Mouse (Mus musculus): Measurements from ENCODE around the gene Abcb9. TPM values are rescaled to one million over a fixed set of nuclear protein-coding genes. Genes with fewer than 3 reads are reported as not detected.
A peak's percentile ranks its signal among the peaks of the same experiment; 100 is the strongest.

Gene Abcb9
- polyA plus RNA-seq, 1 experiment from 2014 or later, result 0.89 TPM

DNA sequence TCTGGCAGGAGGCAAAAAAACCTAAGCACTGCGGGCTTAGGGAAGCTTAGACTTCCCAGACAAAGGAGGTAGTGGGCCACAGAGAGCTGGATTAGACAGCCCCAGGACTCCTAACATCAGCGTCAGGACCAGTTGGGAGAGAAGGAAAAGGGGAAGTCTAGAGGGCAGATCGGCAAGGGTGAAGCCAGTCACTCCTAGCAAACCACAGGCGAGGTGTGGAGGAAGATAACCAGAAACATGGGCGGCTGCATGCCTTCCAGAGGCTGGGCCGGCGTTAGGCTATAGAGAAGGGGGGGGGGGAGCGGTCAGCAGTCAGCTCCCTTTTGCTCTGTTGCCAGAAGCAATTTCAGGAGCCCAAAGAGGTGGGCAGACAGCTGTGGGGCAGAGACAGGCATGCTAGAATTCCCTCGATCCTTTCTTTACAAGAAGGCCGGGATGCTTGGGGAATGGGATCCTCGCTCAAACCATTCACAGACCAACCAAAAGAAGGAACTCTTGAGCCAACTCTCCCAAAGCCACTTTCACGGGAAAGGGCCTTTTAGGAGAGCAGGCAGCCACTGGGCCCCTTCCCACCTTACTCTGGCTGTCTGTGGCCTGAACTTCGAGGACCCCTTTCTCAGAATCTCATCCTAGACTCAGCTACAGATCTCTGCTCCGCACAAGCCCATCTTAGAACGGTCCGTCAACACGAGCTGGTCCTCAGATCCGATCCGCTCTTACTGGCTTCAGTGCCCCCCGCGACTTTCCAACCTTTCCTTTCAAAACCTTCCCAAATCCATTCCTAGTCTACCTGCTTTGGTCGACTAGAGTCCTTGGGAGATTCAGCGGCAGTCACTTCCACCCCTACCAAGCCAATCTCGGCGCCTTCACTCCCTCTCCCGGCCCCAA, 64.3 kb downstream of the Abcb9 start:
- DNase-seq (ENCODE audit: low spot score), result peak; percentile 92
- no peaks in the 10 kb centered on the region for H3K27me3 ChIP-seq (ENCODE audit: insufficient read depth, poor library complexity, severe bottlenecking)
- 1% methylated on average over 25 of the region's 26 CpGs for WGBS
- peak overlapping the region; percentile 98 for H3K4me3 ChIP-seq
- peaks cover 56% of the 10 kb centered on the region for H3K4me1 ChIP-seq
- H3K36me3 ChIP-seq, result peaks cover 12% of the 10 kb centered on the region
- peak overlapping the region; percentile 99 for H3K27ac ChIP-seq
- H3K9me3 ChIP-seq, result no peaks in the 10 kb centered on the region

DNA sequence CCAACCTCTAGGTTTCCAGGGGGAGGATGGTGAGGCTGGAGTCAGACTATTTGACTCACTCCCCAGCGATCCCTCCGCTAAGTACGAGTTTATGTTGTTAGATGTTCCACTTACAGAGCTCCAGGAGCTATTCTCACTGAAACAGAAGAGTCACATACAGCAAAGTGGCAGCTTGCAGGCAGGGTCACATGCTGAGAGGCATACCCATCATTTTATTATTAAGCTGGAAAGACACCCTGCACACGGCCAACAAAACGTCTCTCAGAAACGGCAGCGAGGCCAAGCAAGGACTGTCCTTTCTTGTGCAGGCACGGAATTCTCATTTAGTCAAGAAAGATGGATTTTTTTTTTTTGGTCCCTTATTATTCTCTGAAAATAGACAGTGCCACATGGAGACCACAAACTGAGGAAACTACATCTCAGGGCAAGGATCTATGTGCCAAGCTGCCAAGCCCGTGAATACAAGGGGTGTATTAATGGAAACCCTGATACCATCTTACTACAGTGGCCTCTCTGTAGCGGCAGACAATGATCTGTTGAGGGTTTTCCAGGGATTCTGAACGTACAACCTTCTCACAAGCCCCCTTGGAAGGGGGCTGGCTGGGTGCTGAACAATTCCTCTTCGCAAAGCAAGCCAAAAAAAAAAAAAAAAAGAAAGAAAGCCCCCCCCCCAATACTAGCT, 65.1 kb downstream of the Abcb9 start:
- Histone ChIP-seq H3K36me3 (peaks cover 18% of the 10 kb centered on the region), H3K4me1 (peaks cover 62% of the 10 kb centered on the region), H3K27me3 (ENCODE audit: insufficient read depth, poor library complexity, severe bottlenecking) (no peaks in the 10 kb centered on the region), H3K9me3 (no peaks in the 10 kb centered on the region), H3K27ac (peak overlapping the region; percentile 99), H3K4me3 (peak overlapping the region; percentile 98)
- 45% methylated on average over 12 of the region's 12 CpGs for WGBS
- DNase-seq (ENCODE audit: low spot score), result no peak

DNA sequence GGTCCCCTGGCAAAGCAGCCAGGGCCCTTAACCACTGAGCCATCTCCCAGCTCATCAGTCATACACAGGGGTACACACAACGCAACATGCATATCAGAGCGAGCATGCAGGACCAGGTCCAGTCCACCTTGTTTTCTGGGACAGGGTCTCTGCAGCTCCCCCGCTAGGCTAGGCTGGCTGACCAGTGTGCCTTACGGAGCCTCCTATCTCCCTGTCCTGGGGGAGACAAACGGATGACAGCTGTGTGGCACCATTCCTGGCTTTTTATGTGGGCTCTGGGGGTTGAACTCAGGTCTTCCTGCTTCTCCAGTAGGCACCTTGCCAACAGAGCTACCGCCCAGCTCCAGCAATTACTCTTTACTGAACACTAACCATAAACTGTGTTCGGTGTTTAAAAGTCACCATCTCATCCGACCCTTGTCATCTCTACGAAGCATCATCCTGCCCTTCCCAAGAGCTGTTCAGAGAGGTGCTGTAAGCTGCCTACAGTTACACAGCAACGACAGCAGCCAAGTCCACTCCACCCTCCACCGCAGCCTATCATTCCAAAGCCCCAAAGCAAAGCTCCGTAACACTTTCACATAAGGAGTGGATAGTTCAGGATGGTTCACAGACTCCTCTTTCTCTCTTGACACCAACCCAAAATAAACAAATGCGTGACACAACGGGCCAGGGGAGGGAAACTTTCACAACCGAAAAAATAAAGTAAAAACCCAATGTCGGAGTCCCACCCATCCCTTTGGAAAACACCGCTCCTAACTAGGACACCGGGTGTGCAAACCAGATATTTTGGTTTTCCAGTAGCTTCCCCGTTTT, 66.2 kb downstream of the Abcb9 start:
- Histone ChIP-seq H3K4me1 (peaks cover 69% of the 10 kb centered on the region), H3K27me3 (ENCODE audit: insufficient read depth, poor library complexity, severe bottlenecking) (no peaks in the 10 kb centered on the region), H3K36me3 (peaks cover 18% of the 10 kb centered on the region), H3K9me3 (no peaks in the 10 kb centered on the region), H3K4me3 (peak overlapping the region; percentile 98), H3K27ac (0 out of 2 replicates have a peak overlapping the region, but pooled peaks have one; percentile 86)
- no peak for DNase-seq (ENCODE audit: low spot score)
- WGBS, result 81% methylated on average over 19 of the region's 19 CpGs

DNA sequence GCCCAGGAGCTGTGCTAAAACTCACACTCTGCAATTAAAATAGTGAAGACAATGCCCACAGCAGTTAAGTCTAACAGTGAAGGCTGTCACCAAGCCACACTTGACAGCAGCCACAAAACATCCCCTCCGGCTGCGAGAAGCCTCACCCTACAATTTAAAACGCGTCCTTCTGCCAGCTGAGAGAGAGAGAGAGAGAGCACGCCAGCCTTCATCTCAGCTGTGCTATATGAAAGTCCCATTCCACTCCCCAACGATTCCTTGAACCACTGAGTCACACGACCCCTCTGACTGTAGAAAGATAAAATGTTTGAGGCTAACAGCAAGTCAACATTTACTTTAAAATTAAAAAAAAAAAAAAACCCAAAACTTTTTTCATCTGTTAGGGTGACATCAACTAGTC, 66.9 kb downstream of the Abcb9 start:
- H3K27ac ChIP-seq, result peak overlapping the region; percentile 86

DNA sequence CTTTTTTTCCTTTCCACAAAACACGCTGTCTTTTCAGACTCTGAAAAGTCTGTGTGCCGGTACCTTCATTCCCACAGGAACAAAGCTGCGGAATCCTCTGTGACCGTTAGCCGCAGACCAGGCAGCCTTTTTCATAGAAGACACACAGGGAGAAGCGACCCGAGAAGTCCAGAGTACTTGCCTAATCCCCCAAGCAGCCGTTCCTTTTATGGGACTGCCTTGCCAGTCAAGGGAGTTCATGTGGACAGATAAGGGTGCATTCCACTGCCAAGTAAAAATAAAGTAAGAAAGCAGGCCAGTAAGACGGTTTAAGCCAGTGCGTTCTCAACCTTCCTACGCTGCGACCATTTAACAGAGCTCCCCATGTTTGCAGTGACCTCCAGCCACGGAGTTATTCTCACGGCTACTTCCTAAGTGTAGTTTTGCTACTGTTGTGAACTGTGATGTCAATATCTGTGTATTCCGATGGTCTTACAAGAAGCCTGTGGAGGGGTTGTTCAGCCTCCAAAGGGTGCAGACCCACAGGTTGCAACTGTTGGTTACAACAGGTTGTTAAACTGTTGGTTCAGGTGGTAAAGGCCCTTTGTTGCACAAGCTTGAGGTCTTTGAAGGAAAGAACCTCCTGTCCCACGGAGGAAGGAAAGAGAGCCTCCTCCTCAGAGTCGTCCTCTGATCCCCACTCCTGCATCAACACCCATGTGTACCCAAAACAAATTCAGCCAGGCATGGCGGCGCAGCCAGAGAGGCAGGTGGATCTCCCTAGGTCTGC, 67.7 kb downstream of the Abcb9 start:
- Histone ChIP-seq H3K27me3 (ENCODE audit: insufficient read depth, poor library complexity, severe bottlenecking) (no peaks in the 10 kb centered on the region), H3K9me3 (no peaks in the 10 kb centered on the region), H3K27ac (peak overlapping the region; percentile 86), H3K4me1 (peaks cover 84% of the 10 kb centered on the region), H3K36me3 (peaks cover 18% of the 10 kb centered on the region), H3K4me3 (peak overlapping the region; percentile 38)
- DNase-seq (ENCODE audit: low spot score), result no peak
- 41% methylated on average over 19 of the region's 19 CpGs for WGBS

More for the DNA sequence above, 66.9 kb downstream of the Abcb9 start:
- peaks cover 76% of the 10 kb centered on the region for H3K4me1 ChIP-seq
- WGBS, result 53% methylated on average over 7 of the region's 7 CpGs
- no peak for DNase-seq (ENCODE audit: low spot score)
- H3K4me3 ChIP-seq, result peak overlapping the region; percentile 38; the same call in 1 of the 2 replicates
- H3K9me3 ChIP-seq, result no peaks in the 10 kb centered on the region
- H3K27me3 ChIP-seq (ENCODE audit: insufficient read depth, poor library complexity, severe bottlenecking), result no peaks in the 10 kb centered on the region
- peaks cover 18% of the 10 kb centered on the region for H3K36me3 ChIP-seq

DNA sequence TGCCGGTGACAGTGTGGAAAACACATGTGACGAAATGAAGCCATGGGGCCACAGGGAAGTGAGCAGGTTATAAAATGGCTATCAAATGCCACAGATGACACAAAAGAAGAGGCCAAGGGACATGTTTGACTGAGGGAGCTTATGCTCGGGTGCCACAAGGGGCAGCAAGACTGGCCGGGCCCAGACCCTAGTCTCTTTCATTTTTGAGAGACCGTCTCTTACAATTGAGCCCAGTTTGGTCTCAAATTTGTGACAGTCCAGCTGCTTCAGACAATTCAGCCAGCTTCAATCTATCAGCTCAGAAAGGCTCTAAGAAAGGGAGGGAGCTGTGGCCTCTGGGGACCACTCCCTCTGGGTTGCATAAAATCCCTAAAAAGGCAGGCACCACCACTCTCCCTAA, 69.0 kb downstream of the Abcb9 start:
- DNase-seq (ENCODE audit: low spot score), result no peak
- Histone ChIP-seq H3K27me3 (ENCODE audit: insufficient read depth, poor library complexity, severe bottlenecking) (no peaks in the 10 kb centered on the region), H3K36me3 (peaks cover 25% of the 10 kb centered on the region), H3K27ac (peak overlapping the region; percentile 76), H3K4me1 (peaks cover 94% of the 10 kb centered on the region), H3K9me3 (no peaks in the 10 kb centered on the region), H3K4me3 (peak overlapping the region; percentile 22)
- WGBS, result 85% methylated on average over 5 of the region's 5 CpGs

DNA sequence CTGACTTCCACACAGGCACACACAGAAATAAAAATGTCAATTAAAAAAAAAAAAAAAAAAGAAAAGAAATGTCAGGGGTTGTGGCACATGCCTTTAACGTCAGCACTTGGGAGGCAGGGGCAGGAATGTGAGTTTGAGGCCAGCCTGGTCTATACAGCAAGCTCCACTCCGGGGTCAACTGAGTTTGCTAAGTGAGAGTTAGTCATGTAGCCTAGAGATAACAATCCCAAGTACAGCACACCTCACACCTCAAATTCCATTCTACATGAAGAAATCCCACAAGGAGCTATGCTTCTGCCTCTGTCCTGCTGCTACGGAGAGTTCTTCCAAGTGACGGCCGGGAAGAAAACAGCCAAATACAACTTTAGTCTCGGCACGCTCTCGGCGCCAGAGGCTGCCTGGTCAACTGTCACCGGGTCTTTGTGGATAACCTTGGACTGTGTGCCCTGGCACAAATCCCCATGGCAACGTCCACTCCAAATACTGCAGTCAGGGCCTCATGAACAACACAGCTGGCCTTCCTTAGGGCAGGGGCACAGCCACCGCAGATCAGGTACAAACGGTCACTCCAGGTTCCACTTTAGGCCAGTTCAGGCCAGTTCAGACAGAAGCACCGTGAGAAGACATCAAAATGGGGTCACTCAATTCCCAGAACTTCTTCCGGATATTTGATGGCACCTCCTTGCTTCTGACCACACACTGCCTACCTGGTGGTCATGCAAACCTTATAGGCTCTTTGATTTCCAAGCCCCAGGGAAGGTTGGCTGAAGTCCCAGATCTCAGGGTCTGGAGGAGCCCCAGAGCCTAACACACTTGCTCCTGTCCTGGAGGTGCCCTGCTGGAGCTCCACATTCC, 69.8 kb downstream of the Abcb9 start:
- WGBS, result 70% methylated on average over 15 of the region's 15 CpGs
- H3K9me3 ChIP-seq, result no peaks in the 10 kb centered on the region
- DNase-seq (ENCODE audit: low spot score), result no peak
- no peaks in the 10 kb centered on the region for H3K27me3 ChIP-seq (ENCODE audit: insufficient read depth, poor library complexity, severe bottlenecking)
- peak overlapping the region; percentile 78 for H3K27ac ChIP-seq
- H3K36me3 ChIP-seq, result peaks cover 33% of the 10 kb centered on the region
- peak overlapping the region; percentile 22 for H3K4me3 ChIP-seq
- H3K4me1 ChIP-seq, result peaks cover 95% of the 10 kb centered on the region

DNA sequence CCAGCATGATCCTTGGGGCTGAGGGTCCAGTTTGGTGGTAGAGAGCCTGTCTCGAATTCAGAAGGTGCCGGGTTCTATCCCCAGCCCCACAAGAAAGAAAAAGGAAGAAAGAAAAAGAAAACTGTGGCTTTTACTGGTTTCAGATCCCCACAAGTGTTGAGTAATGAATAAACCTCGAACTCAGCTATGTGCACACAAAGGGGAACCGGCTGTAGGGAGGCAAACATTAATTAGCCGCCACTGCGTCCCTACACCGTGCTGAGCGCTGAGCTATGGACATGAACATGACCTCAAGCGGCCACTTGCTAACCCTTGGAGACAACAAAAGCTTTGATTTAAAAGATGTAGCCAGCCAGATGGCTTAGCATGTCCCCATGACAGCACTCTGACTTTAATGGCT, 70.5 kb downstream of the Abcb9 start:
- Histone ChIP-seq H3K36me3 (peaks cover 33% of the 10 kb centered on the region), H3K9me3 (no peaks in the 10 kb centered on the region), H3K4me3 (no peak overlapping the region), H3K27me3 (ENCODE audit: insufficient read depth, poor library complexity, severe bottlenecking) (no peaks in the 10 kb centered on the region), H3K4me1 (peaks cover 97% of the 10 kb centered on the region), H3K27ac (peak overlapping the region; percentile 78)
- DNase-seq (ENCODE audit: low spot score), result no peak
- 87% methylated on average over 9 of the region's 9 CpGs for WGBS

DNA sequence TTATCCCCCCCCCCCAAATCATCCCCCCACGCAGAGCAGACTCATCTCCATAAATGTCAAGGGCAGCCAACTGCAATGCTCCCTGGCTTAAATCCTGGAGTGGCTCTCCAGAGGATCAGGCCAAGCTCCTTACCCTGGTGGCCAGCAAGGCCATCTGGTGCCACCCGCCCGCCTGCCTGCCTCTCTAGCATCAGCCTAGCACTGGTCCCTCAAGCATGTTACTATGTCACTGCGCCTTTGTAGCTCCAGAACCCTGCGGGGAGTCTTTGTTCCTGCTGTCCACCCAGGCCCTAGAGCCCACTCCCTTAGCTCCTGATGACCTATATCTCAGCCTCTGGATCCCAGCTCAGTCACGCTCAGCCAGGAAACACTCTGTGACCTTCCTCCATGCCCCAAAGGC, 70.9 kb downstream of the Abcb9 start:
- H3K4me1 ChIP-seq, result peaks cover 97% of the 10 kb centered on the region
- H3K27me3 ChIP-seq (ENCODE audit: insufficient read depth, poor library complexity, severe bottlenecking), result no peaks in the 10 kb centered on the region
- no peak overlapping the region for H3K4me3 ChIP-seq
- peaks cover 33% of the 10 kb centered on the region for H3K36me3 ChIP-seq
- peak overlapping the region; percentile 78 for H3K27ac ChIP-seq
- no peaks in the 10 kb centered on the region for H3K9me3 ChIP-seq
- WGBS, result 71% methylated on average over 6 of the region's 6 CpGs
- no peak for DNase-seq (ENCODE audit: low spot score)

DNA sequence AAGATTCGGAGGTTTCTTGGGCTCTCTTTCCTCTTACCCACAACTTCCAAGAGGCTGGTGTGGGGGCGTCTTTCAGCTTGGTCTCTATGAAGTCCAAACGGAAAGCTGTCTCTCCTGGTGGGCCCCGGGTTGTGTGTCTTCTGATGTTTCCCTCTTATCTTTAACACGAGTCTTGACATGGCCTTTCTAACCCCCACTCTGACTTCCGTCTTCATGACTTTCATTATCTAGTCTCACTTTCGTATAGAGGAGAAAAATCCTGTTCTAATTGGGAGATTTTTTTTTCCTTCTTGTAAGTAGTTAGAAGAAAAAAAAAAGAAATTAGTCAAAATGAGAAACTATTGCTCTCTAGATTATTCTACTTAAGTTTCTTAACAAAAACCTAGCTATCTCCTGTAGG, 73.2 kb downstream of the Abcb9 start:
- H3K4me1 ChIP-seq, result peaks cover 97% of the 10 kb centered on the region
- peaks cover 28% of the 10 kb centered on the region for H3K36me3 ChIP-seq
- no peak for DNase-seq (ENCODE audit: low spot score)
- no peaks in the 10 kb centered on the region for H3K27me3 ChIP-seq (ENCODE audit: insufficient read depth, poor library complexity, severe bottlenecking)
- peak overlapping the region; percentile 72 for H3K27ac ChIP-seq
- H3K9me3 ChIP-seq, result no peaks in the 10 kb centered on the region
- no peak overlapping the region for H3K4me3 ChIP-seq
- 31% methylated on average over 7 of the region's 7 CpGs for WGBS

DNA sequence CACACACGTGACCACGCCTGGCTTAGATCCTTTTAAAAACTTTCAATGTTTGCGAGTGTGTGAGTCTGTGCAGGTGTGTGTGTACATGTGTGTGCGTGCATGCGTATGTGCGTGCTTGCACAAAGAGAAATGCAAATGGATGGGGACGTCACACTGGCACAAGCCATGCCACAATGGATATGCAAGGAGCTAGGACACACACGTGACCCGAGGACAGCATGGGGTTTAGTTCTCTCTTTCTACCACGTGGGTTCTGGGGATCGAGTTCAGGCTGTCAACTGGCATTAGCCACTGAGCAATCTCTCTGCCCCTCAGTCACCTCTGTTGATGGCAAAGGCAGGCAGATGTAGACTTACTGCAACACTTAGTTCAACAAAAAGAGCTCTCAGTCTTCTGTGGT, 73.9 kb downstream of the Abcb9 start:
- no peak overlapping the region for H3K4me3 ChIP-seq
- no peaks in the 10 kb centered on the region for H3K9me3 ChIP-seq
- no peaks in the 10 kb centered on the region for H3K27me3 ChIP-seq (ENCODE audit: insufficient read depth, poor library complexity, severe bottlenecking)
- H3K27ac ChIP-seq, result no peak overlapping the region
- DNase-seq (ENCODE audit: low spot score), result no peak
- peaks cover 23% of the 10 kb centered on the region for H3K36me3 ChIP-seq
- WGBS, result 85% methylated on average over 11 of the region's 11 CpGs
- peaks cover 97% of the 10 kb centered on the region for H3K4me1 ChIP-seq
